Mouse (Mus musculus): ENCODE results near the gene Thsd7b. TPM values are rescaled to one million over a fixed set of nuclear protein-coding genes. Genes with fewer than 3 reads are reported as not detected.
A peak's percentile ranks its signal among the peaks of the same experiment; 100 is the strongest.

Gene Thsd7b
- polyA plus RNA-seq, 1 experiment from 2014 or later: 5.2 TPM

DNA sequence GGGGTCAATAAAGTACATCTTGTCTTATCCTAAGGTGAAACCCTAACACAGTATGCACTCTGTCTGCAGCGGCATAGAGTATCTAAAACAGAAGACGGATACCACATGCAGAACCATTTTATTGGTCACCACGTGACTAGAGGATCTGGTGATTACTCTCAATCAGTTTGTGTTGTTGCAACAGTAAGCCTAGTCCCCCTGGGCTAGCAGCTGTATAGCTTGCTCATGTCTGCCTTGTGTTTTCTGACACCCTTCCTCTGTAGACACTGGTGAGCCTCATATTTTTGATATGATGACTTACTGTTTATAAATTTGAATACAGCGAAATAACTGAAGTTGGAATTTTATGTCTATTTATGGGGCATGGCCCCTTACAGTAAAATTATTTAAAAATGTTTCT is 306.9 kb downstream of the Thsd7b start:
- no peak overlapping the region for H3K27ac ChIP-seq (replicated peaks)
- ATAC-seq (ENCODE audit: insufficient number of reproducible peaks, low FRiP score, low TSS enrichment, low read depth): no peak
- H3K4me2 ChIP-seq (replicated peaks): no peak overlapping the region
- 70% methylated on average over 4 of the region's 4 CpGs for WGBS
- H3K9me3 ChIP-seq (replicated peaks): no peaks in the 10 kb centered on the region
- no peaks in the 10 kb centered on the region for H3K36me3 ChIP-seq
- H3K4me3 ChIP-seq (replicated peaks): no peak overlapping the region
- H3K27me3 ChIP-seq: no peaks in the 10 kb centered on the region
- no peaks in the 10 kb centered on the region for H3K4me1 ChIP-seq
- no peak overlapping the region for H3K9ac ChIP-seq

DNA sequence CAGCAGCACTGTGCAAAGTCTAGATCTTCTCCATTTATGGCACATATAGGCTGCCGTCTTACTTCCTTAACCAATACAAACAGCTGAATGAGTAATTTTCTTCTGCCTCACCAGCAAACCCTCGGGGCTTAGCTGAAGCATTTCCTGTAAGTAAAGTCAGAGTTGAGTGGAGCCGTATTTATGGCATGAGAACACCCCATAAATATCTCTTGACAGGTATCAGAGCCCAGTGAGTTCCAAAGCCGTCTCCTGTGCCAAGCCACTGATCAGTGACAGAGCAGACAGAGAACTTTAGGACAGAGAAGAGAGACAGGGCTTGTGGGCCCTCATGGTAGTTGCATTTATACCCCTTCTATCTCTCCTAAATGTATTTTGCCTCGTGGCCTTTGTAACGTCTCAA is 313.5 kb downstream of the Thsd7b start:
- whole genome bisulfite sequencing: 62% methylated on average over 6 of the region's 6 CpGs
- Histone ChIP-seq H3K4me1 (no peaks in the 10 kb centered on the region), H3K27ac (replicated peaks) (no peak overlapping the region), H3K27me3 (no peaks in the 10 kb centered on the region), H3K4me2 (replicated peaks) (no peak overlapping the region), H3K36me3 (no peaks in the 10 kb centered on the region), H3K4me3 (replicated peaks) (no peak overlapping the region), H3K9ac (no peak overlapping the region), H3K9me3 (replicated peaks) (no peaks in the 10 kb centered on the region)
- no peak for ATAC-seq (ENCODE audit: insufficient number of reproducible peaks, low FRiP score, low TSS enrichment, low read depth)

DNA sequence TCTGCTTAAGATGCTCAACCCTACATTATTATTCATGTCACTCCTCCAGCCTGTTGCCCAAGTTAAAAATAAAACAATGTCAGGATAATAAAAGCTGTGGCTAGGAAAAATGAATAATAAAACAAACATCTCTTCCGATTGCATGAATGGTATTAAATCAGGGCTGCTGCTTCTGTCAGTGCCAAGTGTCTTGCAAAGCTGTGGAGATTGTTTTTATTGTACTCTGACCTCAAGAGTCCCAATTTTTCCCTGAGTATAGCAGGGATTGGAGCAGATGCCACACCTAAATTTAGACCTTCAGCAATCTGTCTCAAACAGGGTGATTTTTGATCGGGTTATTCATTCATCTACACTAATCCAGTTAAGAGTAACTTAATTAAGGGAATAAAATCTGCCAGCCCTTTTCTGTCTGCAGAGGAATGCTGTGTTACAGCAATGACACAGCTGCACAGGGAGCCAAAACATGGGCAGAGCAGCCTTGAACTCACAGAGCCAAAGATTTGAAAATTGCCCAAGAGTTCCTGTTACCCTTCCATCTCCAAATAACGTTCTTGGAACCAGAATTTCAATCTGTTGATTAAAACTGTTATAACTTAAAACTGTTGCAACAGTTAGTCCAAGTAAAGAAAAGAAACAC is 316.4 kb downstream of the Thsd7b start:
- ATAC-seq (ENCODE audit: insufficient number of reproducible peaks, low FRiP score, low TSS enrichment, low read depth): no peak
- no peak overlapping the region for H3K4me3 ChIP-seq (replicated peaks)
- no peak overlapping the region for H3K9ac ChIP-seq
- H3K27me3 ChIP-seq: no peaks in the 10 kb centered on the region
- H3K9me3 ChIP-seq (replicated peaks): no peaks in the 10 kb centered on the region
- no peaks in the 10 kb centered on the region for H3K4me1 ChIP-seq
- no peak overlapping the region for H3K27ac ChIP-seq (replicated peaks)
- 63% methylated on average over 3 of the region's 3 CpGs for WGBS
- H3K36me3 ChIP-seq: no peaks in the 10 kb centered on the region
- H3K4me2 ChIP-seq (replicated peaks): no peak overlapping the region

DNA sequence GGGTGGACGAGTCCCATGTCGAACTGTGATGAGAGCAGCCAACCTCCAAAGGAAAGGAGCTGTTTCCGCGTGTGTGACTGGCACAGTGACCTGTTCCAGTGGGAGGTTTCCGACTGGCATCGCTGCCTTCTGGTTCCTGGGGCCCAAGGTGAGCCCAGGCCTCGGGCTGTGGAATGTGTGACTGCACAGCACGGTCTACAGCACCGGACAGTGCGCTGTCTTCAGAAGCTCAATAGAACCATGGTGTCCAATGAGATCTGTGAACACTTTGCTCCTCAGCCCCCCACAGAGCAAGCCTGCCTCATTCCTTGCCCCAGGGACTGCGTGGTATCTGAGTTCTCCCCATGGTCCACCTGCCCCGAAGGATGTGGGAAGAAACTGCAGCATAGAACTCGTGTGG is 322.3 kb downstream of the Thsd7b start:
- 84% methylated on average over 13 of the region's 13 CpGs for WGBS
- no peak overlapping the region for H3K4me3 ChIP-seq (replicated peaks)
- ATAC-seq (ENCODE audit: insufficient number of reproducible peaks, low FRiP score, low TSS enrichment, low read depth): 0 out of 2 replicates have a peak, but pooled peaks have one; percentile 29

DNA sequence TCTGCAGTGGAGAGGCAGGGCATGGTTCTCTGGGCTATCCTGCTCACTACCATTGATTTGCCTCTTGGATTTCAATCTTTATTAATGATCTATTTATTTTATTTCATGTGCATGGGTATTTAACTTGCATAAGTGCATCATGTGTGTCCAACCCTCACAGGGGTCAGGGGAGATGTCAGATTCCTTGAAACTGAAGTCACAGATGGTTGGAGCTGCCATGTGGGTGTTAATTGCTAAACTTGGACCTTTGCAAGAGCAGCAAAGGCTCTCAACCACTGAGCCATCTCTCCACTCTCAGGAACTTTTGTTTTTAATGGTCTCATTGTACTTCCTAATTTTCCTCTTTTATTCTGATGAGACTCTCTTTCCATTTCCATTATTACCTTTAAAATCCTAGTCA is 327.8 kb downstream of the Thsd7b start:
- no peaks in the 10 kb centered on the region for H3K9me3 ChIP-seq (replicated peaks)
- no peaks in the 10 kb centered on the region for H3K4me1 ChIP-seq
- ATAC-seq (ENCODE audit: insufficient number of reproducible peaks, low FRiP score, low TSS enrichment, low read depth): no peak

More for the DNA sequence above, 322.3 kb downstream of the Thsd7b start:
- Histone ChIP-seq H3K4me2 (replicated peaks) (no peak overlapping the region), H3K9ac (no peak overlapping the region), H3K4me1 (no peaks in the 10 kb centered on the region), H3K27me3 (no peaks in the 10 kb centered on the region), H3K27ac (replicated peaks) (no peak overlapping the region), H3K9me3 (replicated peaks) (no peaks in the 10 kb centered on the region), H3K36me3 (no peaks in the 10 kb centered on the region)

DNA sequence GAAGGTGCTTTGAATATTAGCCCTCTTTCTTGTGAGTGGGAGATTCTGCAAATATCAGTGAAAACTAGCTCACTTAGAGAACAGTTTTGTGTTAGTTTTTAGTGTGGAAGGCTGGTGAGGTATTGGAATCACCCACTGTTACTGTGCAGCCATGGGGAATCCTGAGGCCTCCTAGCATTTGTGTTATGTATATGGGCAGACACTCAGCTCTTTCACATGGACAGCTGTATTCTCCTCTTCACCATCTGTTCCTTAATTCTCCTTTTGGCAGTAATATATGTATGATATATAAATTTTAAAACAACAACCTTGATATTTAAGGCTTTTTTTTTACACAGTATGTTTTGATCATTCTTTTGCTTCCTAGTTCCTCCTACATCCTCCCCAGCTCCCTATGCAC is 329.2 kb downstream of the Thsd7b start:
- H3K4me3 ChIP-seq (replicated peaks): no peak overlapping the region
- H3K4me1 ChIP-seq: no peaks in the 10 kb centered on the region
- H3K27me3 ChIP-seq: no peaks in the 10 kb centered on the region
- no peak overlapping the region for H3K9ac ChIP-seq
- no peak overlapping the region for H3K4me2 ChIP-seq (replicated peaks)
- no peak for ATAC-seq (ENCODE audit: insufficient number of reproducible peaks, low FRiP score, low TSS enrichment, low read depth)
- no peak overlapping the region for H3K27ac ChIP-seq (replicated peaks)
- no peaks in the 10 kb centered on the region for H3K36me3 ChIP-seq
- H3K9me3 ChIP-seq (replicated peaks): no peaks in the 10 kb centered on the region

More for the DNA sequence above, 327.8 kb downstream of the Thsd7b start:
- Histone ChIP-seq H3K9ac (no peak overlapping the region), H3K4me3 (replicated peaks) (no peak overlapping the region), H3K27me3 (no peaks in the 10 kb centered on the region), H3K27ac (replicated peaks) (no peak overlapping the region), H3K36me3 (no peaks in the 10 kb centered on the region), H3K4me2 (replicated peaks) (no peak overlapping the region)

DNA sequence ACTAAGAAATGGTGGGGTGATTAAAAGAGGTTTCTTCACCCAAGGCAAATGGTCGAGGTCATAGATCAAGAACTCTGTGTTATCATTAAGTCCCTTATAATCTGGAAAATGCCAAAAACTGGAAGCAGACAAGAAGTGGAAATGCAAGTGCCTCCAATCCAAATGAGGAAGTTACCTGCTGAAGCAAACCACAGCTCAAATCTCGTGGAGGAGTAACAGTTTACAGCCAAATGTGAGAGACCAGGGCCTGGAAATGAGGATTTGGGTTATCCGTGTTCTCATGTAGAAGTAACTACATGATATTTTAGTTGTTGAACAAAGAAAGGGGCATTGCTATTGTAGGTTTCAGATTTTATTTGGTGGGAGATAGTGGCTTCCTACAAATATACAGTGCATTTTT is 335.3 kb downstream of the Thsd7b start:
- no peak overlapping the region for H3K9ac ChIP-seq
- H3K4me1 ChIP-seq: no peaks in the 10 kb centered on the region
- WGBS: 70% methylated on average over 3 of the region's 3 CpGs
- H3K9me3 ChIP-seq (replicated peaks): no peaks in the 10 kb centered on the region
- no peak for ATAC-seq (ENCODE audit: insufficient number of reproducible peaks, low FRiP score, low TSS enrichment, low read depth)
- H3K4me3 ChIP-seq (replicated peaks): no peak overlapping the region
- no peak overlapping the region for H3K27ac ChIP-seq (replicated peaks)
- no peaks in the 10 kb centered on the region for H3K36me3 ChIP-seq
- H3K4me2 ChIP-seq (replicated peaks): no peak overlapping the region
- no peaks in the 10 kb centered on the region for H3K27me3 ChIP-seq

DNA sequence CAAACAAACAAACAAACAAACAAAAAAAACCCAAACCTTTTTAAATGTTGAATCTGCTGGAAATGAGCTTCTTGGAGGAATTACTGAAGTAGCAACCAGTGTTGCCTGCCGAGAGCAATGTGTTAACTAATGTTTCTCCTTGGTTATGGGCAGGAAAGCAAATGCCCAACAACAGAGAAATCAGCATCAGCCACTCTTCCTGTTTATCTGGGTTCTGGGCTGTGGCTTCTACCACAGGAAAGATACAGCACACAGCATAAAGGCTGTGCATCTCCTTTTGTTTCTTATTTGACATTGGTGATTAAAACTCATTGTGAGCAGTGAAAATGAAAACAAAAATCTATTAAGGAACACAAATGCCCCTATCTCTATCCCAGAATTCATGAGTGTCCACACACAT is 343.0 kb downstream of the Thsd7b start:
- Histone ChIP-seq H3K4me2 (replicated peaks) (no peak overlapping the region), H3K9ac (no peak overlapping the region), H3K27me3 (no peaks in the 10 kb centered on the region), H3K36me3 (no peaks in the 10 kb centered on the region), H3K9me3 (replicated peaks) (no peaks in the 10 kb centered on the region), H3K27ac (replicated peaks) (no peak overlapping the region), H3K4me1 (no peaks in the 10 kb centered on the region), H3K4me3 (replicated peaks) (no peak overlapping the region)
- ATAC-seq (ENCODE audit: insufficient number of reproducible peaks, low FRiP score, low TSS enrichment, low read depth): no peak
- WGBS: 66% methylated on average over 1 of the region's 1 CpGs

DNA sequence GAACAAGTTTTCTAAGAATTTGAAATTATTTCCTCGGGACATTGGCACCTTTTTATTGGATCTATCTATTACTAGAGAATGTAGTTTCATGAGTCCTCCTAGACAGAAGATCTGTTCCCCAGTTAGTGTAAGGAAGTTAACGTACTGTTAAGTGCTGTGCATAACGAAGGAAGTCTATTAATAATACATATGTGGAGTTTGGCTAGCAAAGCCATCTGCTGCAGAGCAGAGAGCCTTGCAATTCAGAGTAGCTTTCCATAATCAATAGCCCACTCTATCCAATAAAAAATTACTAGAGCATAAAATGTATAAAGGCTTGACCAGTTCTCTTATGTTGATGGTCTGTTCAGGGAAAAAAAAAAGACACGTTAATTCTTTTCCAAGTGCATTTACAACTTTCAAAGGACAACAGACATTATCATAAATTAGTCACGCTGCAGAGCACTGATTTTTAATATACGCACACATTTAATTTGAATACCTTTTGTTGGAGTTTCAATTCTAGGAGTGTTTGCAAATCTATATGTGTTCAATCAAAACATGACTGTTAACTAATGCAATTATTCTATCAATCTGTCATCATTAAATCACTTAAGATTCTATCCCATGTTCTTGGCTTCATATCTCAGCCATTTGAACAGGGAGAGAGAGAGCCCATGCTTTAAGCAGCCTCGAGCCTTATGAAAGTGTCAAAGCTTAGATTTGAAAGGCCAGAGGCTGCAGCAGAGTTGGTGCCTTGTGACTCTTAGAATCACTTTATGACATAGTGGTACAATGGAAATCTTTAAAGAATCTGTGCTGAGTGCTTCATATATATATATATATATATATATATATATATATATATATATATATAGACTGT is 346.6 kb downstream of the Thsd7b start:
- Histone ChIP-seq H3K4me3 (replicated peaks) (no peak overlapping the region), H3K27me3 (no peaks in the 10 kb centered on the region)
- no peak for ATAC-seq (ENCODE audit: insufficient number of reproducible peaks, low FRiP score, low TSS enrichment, low read depth)

DNA sequence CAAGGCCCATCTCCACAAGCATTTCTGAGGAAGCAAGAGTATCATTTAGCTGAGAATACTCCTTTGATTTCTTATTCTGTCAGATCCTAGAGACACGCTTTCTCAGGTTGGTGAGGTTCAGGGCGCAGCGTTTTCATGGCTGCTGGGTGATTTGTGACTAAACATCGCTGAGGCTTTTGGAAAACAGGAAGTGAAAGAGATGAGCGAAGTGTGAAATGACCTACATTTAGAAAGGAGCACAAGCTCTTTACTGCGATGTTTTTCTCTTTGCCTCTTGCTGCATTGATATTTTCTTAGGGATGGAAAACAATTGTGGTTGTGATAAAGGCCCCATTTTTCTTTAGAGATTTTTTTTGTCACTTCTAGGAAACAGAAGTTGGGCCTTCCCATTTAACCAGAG is 351.4 kb downstream of the Thsd7b start:
- Histone ChIP-seq H3K27ac (replicated peaks) (no peak overlapping the region), H3K4me2 (replicated peaks) (no peak overlapping the region), H3K4me1 (no peaks in the 10 kb centered on the region), H3K9me3 (replicated peaks) (no peaks in the 10 kb centered on the region), H3K27me3 (no peaks in the 10 kb centered on the region), H3K4me3 (replicated peaks) (no peak overlapping the region), H3K36me3 (no peaks in the 10 kb centered on the region), H3K9ac (no peak overlapping the region)
- WGBS: 82% methylated on average over 6 of the region's 6 CpGs
- ATAC-seq (ENCODE audit: insufficient number of reproducible peaks, low FRiP score, low TSS enrichment, low read depth): no peak

More for the DNA sequence above, 346.6 kb downstream of the Thsd7b start:
- Histone ChIP-seq H3K4me1 (no peaks in the 10 kb centered on the region), H3K4me2 (replicated peaks) (no peak overlapping the region), H3K9me3 (replicated peaks) (no peaks in the 10 kb centered on the region), H3K27ac (replicated peaks) (no peak overlapping the region), H3K9ac (no peak overlapping the region), H3K36me3 (no peaks in the 10 kb centered on the region)
- WGBS: 66% methylated on average over 7 of the region's 7 CpGs

DNA sequence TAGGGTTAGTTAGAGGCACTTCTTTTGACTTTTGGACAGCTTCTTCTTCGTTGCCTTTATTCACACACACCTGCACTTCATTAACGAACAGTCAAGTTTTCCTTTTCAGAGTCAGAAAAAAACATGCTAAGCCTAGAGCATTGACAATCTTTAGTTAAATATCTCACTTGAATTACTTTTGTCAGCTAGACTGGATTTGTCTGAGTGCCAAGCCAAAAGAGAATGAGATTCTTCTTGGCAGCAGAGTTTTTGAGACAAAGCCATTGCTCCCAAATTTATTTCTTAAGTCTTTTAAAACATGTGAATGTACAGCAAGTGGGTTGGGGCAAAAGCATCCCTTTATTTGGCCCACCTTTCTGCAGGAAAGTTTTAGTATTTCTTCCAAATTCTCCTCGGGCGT is 362.0 kb downstream of the Thsd7b start:
- Histone ChIP-seq H3K4me3 (replicated peaks) (no peak overlapping the region), H3K27ac (replicated peaks) (no peak overlapping the region), H3K9me3 (replicated peaks) (no peaks in the 10 kb centered on the region), H3K27me3 (no peaks in the 10 kb centered on the region), H3K9ac (no peak overlapping the region), H3K36me3 (no peaks in the 10 kb centered on the region), H3K4me1 (no peaks in the 10 kb centered on the region), H3K4me2 (replicated peaks) (no peak overlapping the region)
- ATAC-seq (ENCODE audit: insufficient number of reproducible peaks, low FRiP score, low TSS enrichment, low read depth): no peak
- 45% methylated on average over 4 of the region's 4 CpGs for WGBS

Measured in embryonic facial prominence, embryonic 15.5 days (tissue).